Mouse (Mus musculus) testis, adult 2 months (tissue): ENCODE data around the gene Ntrk2.
"Not testable (repeated sequence)": the region's sequence is repeated elsewhere in the genome, so short reads cannot be mapped to it uniquely, and the experiment has no call there.

Experiments used
- CTCF ChIP-seq: fragments of 200-500 bp; IDR thresholded peaks from 2 replicates; pipeline ENCODE4 v1.5.1; 2012; ENCODE audit warnings: low read depth, mild to moderate bottlenecking, inconsistent platforms, low read length, moderate library complexity; ENCODE audit not compliant: control insufficient read depth, insufficient read depth, insufficient replicate concordance
- POLR2A ChIP-seq: fragments of 200-500 bp; IDR thresholded peaks from 2 replicates; pipeline ENCODE4 v1.6.1; 2012; ENCODE audit warnings: low read depth, mild to moderate bottlenecking, inconsistent platforms, low read length, moderate library complexity; ENCODE audit not compliant: control insufficient read depth

- TF ChIP-seq CTCF, POLR2A: not testable (repeated sequence)
These were observed 248.0 kb downstream of the Ntrk2 start for GRCm38 (mm10) chr13:59054331-59054730.
